16 mouse cellular contexts compared by ENCODE assay signal in genomic region chr3:67892768-67893167, GRCm38 (mm10). TPM values are rescaled to one million over a fixed set of nuclear protein-coding genes. Genes with fewer than 3 reads are reported as not detected.
DNase-seq lines count a peak whose midpoint lies in the region; ATAC-seq and TF ChIP-seq lines count a peak whose summit lies in the region.
"Had no signal": no experiment of that assay in that cellular context is flagged by ENCODE, and none has a peak within 500 bp of the region (broad histone marks: within the 10 kb centered on the region; RNA-seq: fewer than 3 reads in every experiment).

No protein-coding gene starts in this region.

- no peaks in the 10 kb centered on the region for H3K36me3 ChIP-seq in forebrain, embryonic 11.5 days (ENCODE audit: control insufficient read depth, insufficient read depth, low read length)
- no peaks in the 10 kb centered on the region for H3K36me3 ChIP-seq in forebrain, embryonic 10.5 days (replicated peaks)
- H3K36me3 ChIP-seq in midbrain, embryonic 15.5 days (replicated peaks): no peaks in the 10 kb centered on the region
- no peaks in the 10 kb centered on the region for H3K36me3 ChIP-seq in heart, adult 2 months (ENCODE audit: control insufficient read depth, insufficient read depth, low read length)
- H3K36me3 ChIP-seq: embryonic facial prominence, embryonic 15.5 days; G1E; heart, embryonic 13.5 days had no signal

- TF ChIP-seq POLR2A in brain, embryonic 14.5 days (IDR thresholded peaks at IDR 0.05; ENCODE audit: borderline replicate concordance, extremely low read depth, insufficient read depth, insufficient read length, poor library complexity, severe bottlenecking): no peak
- TF ChIP-seq POLR2A in heart, adult 2 months (IDR thresholded peaks at IDR 0.05; ENCODE audit: insufficient read depth, low read depth, low read length): no peak

- H3K4me1 ChIP-seq in forebrain, embryonic 11.5 days (replicated peaks; ENCODE audit: control insufficient read depth, insufficient read depth, low read length): no peaks in the 10 kb centered on the region
- H3K4me1 ChIP-seq in forebrain, embryonic 10.5 days: peaks cover 13% of the 10 kb centered on the region
- H3K4me1 ChIP-seq in midbrain, embryonic 15.5 days: peaks cover 14% of the 10 kb centered on the region
- no peaks in the 10 kb centered on the region for H3K4me1 ChIP-seq in heart, adult 2 months (ENCODE audit: control insufficient read depth, insufficient read depth, low read length)
- H3K4me1 ChIP-seq: embryonic facial prominence, embryonic 15.5 days; heart, embryonic 13.5 days had no signal

- no peaks in the 10 kb centered on the region for H3K9me3 ChIP-seq in forebrain, embryonic 11.5 days (ENCODE audit: control insufficient read depth, low read length)
- H3K9me3 ChIP-seq in forebrain, embryonic 10.5 days: no peaks in the 10 kb centered on the region
- no peaks in the 10 kb centered on the region for H3K9me3 ChIP-seq in midbrain, embryonic 15.5 days
- H3K9me3 ChIP-seq: embryonic facial prominence, embryonic 15.5 days; G1E; heart, embryonic 13.5 days had no signal

- no peaks in the 10 kb centered on the region for H3K79me2 ChIP-seq in heart, adult 2 months (replicated peaks; ENCODE audit: control insufficient read depth, insufficient read depth, low read length)

- intact Hi-C loops in heart, postnatal 14 days (cut with DNase I): no loop called here
- intact Hi-C loops in heart, adult 2 months (cut with DNase I): no loop called here

- no peak overlapping the region for H3K9ac ChIP-seq in forebrain, embryonic 11.5 days (ENCODE audit: low read length)
- H3K9ac ChIP-seq in midbrain, embryonic 15.5 days: peak overlapping the region; percentile 25; the same call in 1 of the 2 replicates
- H3K9ac ChIP-seq in heart, adult 2 months (ENCODE audit: low read depth, low read length): no peak overlapping the region
- H3K9ac ChIP-seq: embryonic facial prominence, embryonic 15.5 days; heart, embryonic 13.5 days; lung, embryonic 14.5 days had no signal

- no peak overlapping the region for H3K4me3 ChIP-seq in forebrain, embryonic 11.5 days (ENCODE audit: low read depth, low read length)
- H3K4me3 ChIP-seq in forebrain, embryonic 10.5 days: no peak overlapping the region
- H3K4me3 ChIP-seq in midbrain, embryonic 15.5 days: peak overlapping the region; percentile 36
- no peak overlapping the region for H3K4me3 ChIP-seq in heart, adult 2 months
- H3K4me3 ChIP-seq: embryonic facial prominence, embryonic 15.5 days; heart, embryonic 13.5 days had no signal

- H3K4me2 ChIP-seq in forebrain, embryonic 11.5 days (ENCODE audit: low read depth, low read length, severe bottlenecking): no peak overlapping the region
- H3K4me2 ChIP-seq in midbrain, embryonic 15.5 days: peak overlapping the region; percentile 50
- H3K4me2 ChIP-seq: embryonic facial prominence, embryonic 15.5 days; heart, embryonic 13.5 days had no signal

- TF ChIP-seq EP300 in heart, adult 2 months (IDR thresholded peaks at IDR 0.05; ENCODE audit: insufficient read depth, low read depth, low read length): no peak

- DNase-seq in forebrain, embryonic 11.5 days (ENCODE audit: low spot score): peak; percentile 53
- no peak for DNase-seq in forebrain, embryonic 10.5 days (ENCODE audit: extremely low spot score, low spot score)
- peak; percentile 65 for DNase-seq in brain, embryonic 14.5 days (ENCODE audit: low read depth)
- peak; percentile 7 for DNase-seq in layer of hippocampus, adult 9-11 months
- DNase-seq in testis, postnatal 10 days (ENCODE audit: low spot score): no peak
- DNase-seq in heart, postnatal 14 days: no peak
- DNase-seq in heart, adult 2 months: no peak
- DNase-seq: cerebellum, adult 9-11 months; gastrocnemius, postnatal 10 days had no signal

- no peak for ATAC-seq in forebrain, embryonic 11.5 days (replicated peaks; ENCODE audit: low FRiP score)
- peak; percentile 57; the same call in 1 of the 2 replicates for ATAC-seq in midbrain, embryonic 15.5 days (replicated peaks)
- ATAC-seq: intestine, postnatal 0 days had no signal

- TF ChIP-seq CTCF in brain, embryonic 14.5 days (IDR thresholded peaks at IDR 0.05; ENCODE audit: borderline replicate concordance, extremely low read depth, insufficient read depth, insufficient read length): no peak
- no peak for TF ChIP-seq CTCF in heart, adult 2 months (IDR thresholded peaks at IDR 0.05)

- no peaks in the 10 kb centered on the region for H3K27me3 ChIP-seq in forebrain, embryonic 11.5 days (ENCODE audit: control insufficient read depth, insufficient read depth, low read length)
- H3K27me3 ChIP-seq in forebrain, embryonic 10.5 days (ENCODE audit: poor library complexity, severe bottlenecking): no peaks in the 10 kb centered on the region
- no peaks in the 10 kb centered on the region for H3K27me3 ChIP-seq in midbrain, embryonic 15.5 days (replicated peaks)
- H3K27me3 ChIP-seq in heart, adult 2 months (ENCODE audit: control insufficient read depth, insufficient read depth, low read length): no peaks in the 10 kb centered on the region
- H3K27me3 ChIP-seq: embryonic facial prominence, embryonic 15.5 days; heart, embryonic 13.5 days had no signal

- WGBS in forebrain, embryonic 11.5 days: 86% methylated on average over 10 of the region's 10 CpGs
- WGBS in forebrain, embryonic 10.5 days: 92% methylated on average over 10 of the region's 10 CpGs
- 54% methylated on average over 10 of the region's 10 CpGs for WGBS in midbrain, embryonic 15.5 days
- 85% methylated on average over 10 of the region's 10 CpGs for WGBS in heart, adult 2 months

- no peak overlapping the region for H3K27ac ChIP-seq in forebrain, embryonic 11.5 days (ENCODE audit: low read depth, low read length)
- no peak overlapping the region for H3K27ac ChIP-seq in forebrain, embryonic 10.5 days
- H3K27ac ChIP-seq in midbrain, embryonic 15.5 days: peak overlapping the region; percentile 63; the same call in 1 of the 2 replicates
- no peak overlapping the region for H3K27ac ChIP-seq in heart, adult 2 months
- H3K27ac ChIP-seq: embryonic facial prominence, embryonic 15.5 days; heart, embryonic 13.5 days had no signal

RNA-seq across cellular contexts. Expression of gene Iqschfp, which starts 0.7 kb away (rescaled TPM):
- polyA plus RNA-seq in forebrain, embryonic 11.5 days (2014; fragmentation: Nextera tagmentation; extraction: Ambion mirVana): 1.0 and 1.3 TPM in 2 replicates
- polyA plus RNA-seq in forebrain, embryonic 10.5 days (2016; fragmentation: Nextera tagmentation; extraction: Ambion mirVana): 0.38 TPM in 1 of 2 replicates, not detected in the other
- 5.4 and 7.6 TPM in 2 replicates for polyA plus RNA-seq in brain, embryonic 14.5 days (2012; rRNA removed)
- polyA plus RNA-seq in midbrain, embryonic 15.5 days (2015; fragmentation: Nextera tagmentation; extraction: Ambion mirVana): 6.4 and 7.3 TPM in 2 replicates
- not detected for total RNA-seq in heart, postnatal 14 days (2021)
- not detected for total RNA-seq in heart, adult 2 months (2021)
- polyA plus RNA-seq in heart, adult 2 months (2012; rRNA removed): not detected in 2 replicates
- total RNA-seq: G1E; gastrocnemius, postnatal 10 days; monocyte, adult 5-6 weeks had no signal
- polyA plus RNA-seq: G1E; heart, embryonic 13.5 days; lung, embryonic 14.5 days had no signal

RNA-seq across cellular contexts. Expression of gene Iqcj, which starts 0.7 kb away (rescaled TPM):
- polyA plus RNA-seq in forebrain, embryonic 11.5 days (2014; fragmentation: Nextera tagmentation; extraction: Ambion mirVana): 0.53 TPM in 1 of 2 replicates, not detected in the other
- 0.25 TPM in 1 of 2 replicates, not detected in the other for polyA plus RNA-seq in forebrain, embryonic 10.5 days (2016; fragmentation: Nextera tagmentation; extraction: Ambion mirVana)
- polyA plus RNA-seq in brain, embryonic 14.5 days (2012; rRNA removed): 0.38 and 0.77 TPM in 2 replicates
- polyA plus RNA-seq in midbrain, embryonic 15.5 days (2015; fragmentation: Nextera tagmentation; extraction: Ambion mirVana): 1.00 and 1.5 TPM in 2 replicates
- not detected for total RNA-seq in heart, postnatal 14 days (2021)
- total RNA-seq in heart, adult 2 months (2021): not detected
- not detected in 2 replicates for polyA plus RNA-seq in heart, adult 2 months (2012; rRNA removed)
- total RNA-seq: gastrocnemius, postnatal 10 days; monocyte, adult 5-6 weeks had no signal
- polyA plus RNA-seq: embryonic facial prominence, embryonic 15.5 days; G1E; heart, embryonic 13.5 days; intestine, postnatal 0 days; lung, embryonic 14.5 days had no signal

Comparison
In these comparisons a context has a peak if more than half of its experiments do, and no peak if none do; other contexts are left out.
1. DNase-seq: peak in forebrain, embryonic 11.5 days (single experiment), brain, embryonic 14.5 days (single experiment) and layer of hippocampus, adult 9-11 months (single experiment); none in forebrain, embryonic 10.5 days (single experiment), testis, postnatal 10 days (single experiment), heart, postnatal 14 days (0 of 2) and heart, adult 2 months (0 of 2).